Mouse (Mus musculus) limb, embryonic 11.5 days (tissue): Measurements from ENCODE around the gene Arl5b. TPM values are rescaled to one million over a fixed set of nuclear protein-coding genes. Genes with fewer than 3 reads are reported as not detected.

Source experiments
- polyA plus RNA-seq: library from polyadenylated mRNA; unstranded; fragments of >200 nt; fragmentation: Nextera tagmentation; extraction: Ambion mirVana; gene quantifications from 2 replicates; pipeline ENCODE4 v1.2.1, GENCODE M21; 2014

Arl5b gene
- polyA plus RNA-seq, 1 experiment from 2014 or later: 67.7 TPM

Other genes starting within 250 kb of the Arl5b start
- 12.4 and 14.9 TPM in 2 replicates for gene Nsun6, start 5.7 kb downstream of the Arl5b start, polyA plus RNA-seq